Mouse (Mus musculus) hindbrain, embryonic 11.5 days (tissue): ENCODE measurements around the gene Mvk. TPM values are rescaled to one million over a fixed set of nuclear protein-coding genes. Genes with fewer than 3 reads are reported as not detected.
A peak's percentile ranks its signal among the peaks of the same experiment; 100 is the strongest.

Experiments
- ATAC-seq: fragments of 200-750 bp; cut with Nextera tagmentation; 2 replicates; pipeline ENCODE4 v1.8.0; 2017; ENCODE audit warnings: mild to moderate bottlenecking, moderate TSS enrichment, moderate library complexity; ENCODE audit not compliant: low FRiP score
- DNase-seq: peaks from one replicate; pipeline ENCODE4 v3.0.0-alpha.2; 2015; ENCODE audit warnings: low spot score
- H3K27ac ChIP-seq: fragments of 300-500 bp; sonication (generic); 2 replicates; pipeline ENCODE4 v1.5.1; 2014; ENCODE audit warnings: mild to moderate bottlenecking, low read depth, low read length
- H3K27me3 ChIP-seq: fragments of 300-500 bp; sonication (generic); 2 replicates; pipeline ENCODE4 v1.6.1; 2014; ENCODE audit warnings: mild to moderate bottlenecking, low read length, moderate library complexity, mixed read lengths; ENCODE audit not compliant: control insufficient read depth, insufficient read depth
- H3K36me3 ChIP-seq: fragments of 300-500 bp; sonication (generic); 2 replicates; pipeline ENCODE4 v1.6.1; 2014; ENCODE audit warnings: mild to moderate bottlenecking, low read length, moderate library complexity, mixed read lengths; ENCODE audit not compliant: control insufficient read depth, insufficient read depth
- H3K4me1 ChIP-seq: fragments of 300-500 bp; sonication (generic); replicated peaks from 2 replicates; pipeline ENCODE4 v1.6.1; 2014; ENCODE audit warnings: low read length, mixed read lengths; ENCODE audit not compliant: control insufficient read depth, insufficient read depth
- H3K4me2 ChIP-seq: fragments of 300-500 bp; sonication (generic); replicated peaks from 2 replicates; pipeline ENCODE4 v1.6.1; 2014; ENCODE audit warnings: mild to moderate bottlenecking, low read depth, low read length
- H3K4me3 ChIP-seq: fragments of 300-500 bp; sonication (generic); 2 replicates; pipeline ENCODE4 v1.5.1; 2014; ENCODE audit warnings: low read depth, low read length
- H3K9ac ChIP-seq: fragments of 300-500 bp; sonication (generic); 2 replicates; pipeline ENCODE4 v1.6.1; 2014; ENCODE audit warnings: low read depth, low read length
- H3K9me3 ChIP-seq: fragments of 300-500 bp; sonication (generic); 2 replicates; pipeline ENCODE4 v1.6.1; 2016; ENCODE audit warnings: low read length; ENCODE audit not compliant: control insufficient read depth
- WGBS: fragments of 180-500 bp; shearing (Covaris S2); extraction: QIAGEN DNeasy Blood & Tissue Kit; methylation state at CpG from one replicate; pipeline ENCODE4 v1.1.7; 2014; 5-methylcytosine and 5-hydroxymethylcytosine counted together
- polyA plus RNA-seq: library from polyadenylated mRNA; unstranded; fragments of >200 nt; fragmentation: Nextera tagmentation; extraction: Ambion mirVana; gene quantifications from 2 replicates; pipeline ENCODE4 v1.2.1, GENCODE M21; 2014

The Mvk gene
- polyA plus RNA-seq, result 58.7 and 61.1 TPM in 2 replicates

GRCm38 (mm10) chr5:114443566-114444367, at the start of gene Mvk, which contains the start of gene Mmab:
Gene Mvk (plus strand): TSS chr5:114444269.
Gene Mmab (minus strand): TSS chr5:114444060.
- Histone ChIP-seq H3K36me3 (no peaks in the 10 kb centered on the region), H3K4me3 (peak within 1 kb of the TSS; percentile 55), H3K9ac (peak within 1 kb of the TSS; percentile 65), H3K27ac (0 out of 2 replicates have a peak within 1 kb of the TSS, but pooled peaks have one; percentile 37), H3K4me1 (peaks cover 4% of the 10 kb centered on the region; the same call in 1 of the 2 replicates), H3K9me3 (no peaks in the 10 kb centered on the region), H3K27me3 (no peaks in the 10 kb centered on the region), H3K4me2 (peak within 1 kb of the TSS; percentile 58)
- peak; percentile 99 for ATAC-seq
- DNase-seq, result peak; percentile 96
- 3% methylated on average over 43 of the region's 43 CpGs for WGBS

DNA sequence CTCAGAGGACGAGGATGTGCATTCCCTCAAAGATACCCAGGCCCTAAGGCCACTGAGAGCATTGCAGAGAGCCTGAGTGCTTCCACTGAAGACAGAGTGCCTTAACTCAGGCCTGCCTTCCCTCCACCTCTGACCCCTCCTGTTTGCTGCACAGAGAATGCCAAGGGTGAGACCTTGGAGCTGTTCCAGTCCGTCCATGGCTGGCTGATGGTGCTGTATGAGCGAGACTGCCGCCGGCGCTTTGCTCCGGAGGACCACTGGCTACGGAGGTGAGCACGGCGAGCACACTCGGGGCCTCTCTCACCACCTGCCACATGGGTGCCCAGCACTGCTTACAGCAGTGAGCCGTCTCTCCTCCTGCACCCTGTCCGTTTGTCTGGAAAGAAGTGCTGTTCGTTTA, 37.5 kb upstream of the Mvk start:
- no peaks in the 10 kb centered on the region for H3K4me1 ChIP-seq

GRCm38 (mm10) chr5:114407269-114407668, 36.8 kb upstream of the Mvk start:
- no peak overlapping the region for H3K27ac ChIP-seq
- no peaks in the 10 kb centered on the region for H3K4me1 ChIP-seq
- H3K9me3 ChIP-seq, result no peaks in the 10 kb centered on the region
- peaks cover 30% of the 10 kb centered on the region; the same call in 1 of the 2 replicates for H3K36me3 ChIP-seq
- H3K4me2 ChIP-seq, result no peak overlapping the region
- ATAC-seq (no peak), DNase-seq (no peak)
- no peak overlapping the region for H3K9ac ChIP-seq
- H3K4me3 ChIP-seq, result no peak overlapping the region
- WGBS, result 95% methylated on average over 10 of the region's 10 CpGs
- H3K27me3 ChIP-seq, result no peaks in the 10 kb centered on the region

More for the DNA sequence above, 37.5 kb upstream of the Mvk start:
- no peak for DNase-seq
- Histone ChIP-seq H3K4me2 (no peak overlapping the region), H3K36me3 (peaks cover 29% of the 10 kb centered on the region; the same call in 1 of the 2 replicates), H3K4me3 (no peak overlapping the region), H3K9me3 (no peaks in the 10 kb centered on the region), H3K27ac (no peak overlapping the region), H3K27me3 (no peaks in the 10 kb centered on the region), H3K9ac (no peak overlapping the region)
- ATAC-seq, result no peak
- WGBS, result 87% methylated on average over 14 of the region's 14 CpGs

DNA sequence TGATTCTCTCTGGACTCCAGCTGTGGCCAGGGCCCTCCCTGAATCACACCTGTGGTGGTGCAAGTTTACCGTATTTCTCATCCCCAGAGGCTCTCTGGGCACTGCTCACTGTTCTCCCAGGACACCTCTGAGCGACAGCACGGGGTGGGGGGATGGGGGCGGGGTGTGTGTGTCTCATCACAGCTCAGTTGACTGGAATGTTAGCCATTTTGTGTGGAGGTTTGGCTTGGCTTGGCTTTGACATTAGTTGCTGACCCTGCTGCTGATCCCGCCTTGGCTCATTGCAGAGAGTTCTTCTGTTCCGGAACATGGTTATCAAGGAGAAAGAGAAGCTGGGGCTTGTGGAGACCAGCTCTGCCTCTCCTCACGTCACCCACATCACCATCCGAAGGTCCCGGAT, 36.3 kb upstream of the Mvk start:
- 96% methylated on average over 9 of the region's 9 CpGs for WGBS
- H3K4me3 ChIP-seq, result no peak overlapping the region
- no peaks in the 10 kb centered on the region for H3K27me3 ChIP-seq
- DNase-seq (no peak), ATAC-seq (no peak)
- H3K4me2 ChIP-seq, result no peak overlapping the region
- peaks cover 28% of the 10 kb centered on the region; the same call in 1 of the 2 replicates for H3K36me3 ChIP-seq
- H3K27ac ChIP-seq, result no peak overlapping the region
- H3K4me1 ChIP-seq, result no peaks in the 10 kb centered on the region
- no peak overlapping the region for H3K9ac ChIP-seq
- no peaks in the 10 kb centered on the region for H3K9me3 ChIP-seq

- DNase-seq (no peak), ATAC-seq (no peak)
- Histone ChIP-seq H3K4me3 (no peak overlapping the region), H3K36me3 (peaks cover 29% of the 10 kb centered on the region; the same call in 1 of the 2 replicates), H3K4me2 (no peak overlapping the region), H3K4me1 (no peaks in the 10 kb centered on the region), H3K9me3 (no peaks in the 10 kb centered on the region), H3K9ac (no peak overlapping the region), H3K27me3 (no peaks in the 10 kb centered on the region), H3K27ac (no peak overlapping the region)
- 93% methylated on average over 11 of the region's 11 CpGs for WGBS
Observed at GRCm38 (mm10) chr5:114408846-114409245, 35.2 kb upstream of the Mvk start.

GRCm38 (mm10) chr5:114410429-114410828, 33.6 kb upstream of the Mvk start:
- no peak overlapping the region for H3K4me2 ChIP-seq
- H3K27ac ChIP-seq, result no peak overlapping the region
- no peaks in the 10 kb centered on the region for H3K9me3 ChIP-seq
- H3K4me3 ChIP-seq, result no peak overlapping the region
- H3K36me3 ChIP-seq, result peaks cover 29% of the 10 kb centered on the region; the same call in 1 of the 2 replicates
- ATAC-seq (no peak), DNase-seq (no peak)
- WGBS, result 89% methylated on average over 13 of the region's 13 CpGs
- no peaks in the 10 kb centered on the region for H3K27me3 ChIP-seq
- no peaks in the 10 kb centered on the region for H3K4me1 ChIP-seq
- no peak overlapping the region for H3K9ac ChIP-seq

- DNase-seq (no peak), ATAC-seq (no peak)
- Histone ChIP-seq H3K27me3 (no peaks in the 10 kb centered on the region), H3K36me3 (peaks cover 25% of the 10 kb centered on the region; the same call in 1 of the 2 replicates), H3K27ac (no peak overlapping the region), H3K4me3 (no peak overlapping the region), H3K4me1 (no peaks in the 10 kb centered on the region), H3K9me3 (no peaks in the 10 kb centered on the region), H3K4me2 (no peak overlapping the region), H3K9ac (no peak overlapping the region)
- WGBS, result 84% methylated on average over 23 of the region's 23 CpGs
Observed at GRCm38 (mm10) chr5:114412361-114412998, 31.6 kb upstream of the Mvk start.

DNA sequence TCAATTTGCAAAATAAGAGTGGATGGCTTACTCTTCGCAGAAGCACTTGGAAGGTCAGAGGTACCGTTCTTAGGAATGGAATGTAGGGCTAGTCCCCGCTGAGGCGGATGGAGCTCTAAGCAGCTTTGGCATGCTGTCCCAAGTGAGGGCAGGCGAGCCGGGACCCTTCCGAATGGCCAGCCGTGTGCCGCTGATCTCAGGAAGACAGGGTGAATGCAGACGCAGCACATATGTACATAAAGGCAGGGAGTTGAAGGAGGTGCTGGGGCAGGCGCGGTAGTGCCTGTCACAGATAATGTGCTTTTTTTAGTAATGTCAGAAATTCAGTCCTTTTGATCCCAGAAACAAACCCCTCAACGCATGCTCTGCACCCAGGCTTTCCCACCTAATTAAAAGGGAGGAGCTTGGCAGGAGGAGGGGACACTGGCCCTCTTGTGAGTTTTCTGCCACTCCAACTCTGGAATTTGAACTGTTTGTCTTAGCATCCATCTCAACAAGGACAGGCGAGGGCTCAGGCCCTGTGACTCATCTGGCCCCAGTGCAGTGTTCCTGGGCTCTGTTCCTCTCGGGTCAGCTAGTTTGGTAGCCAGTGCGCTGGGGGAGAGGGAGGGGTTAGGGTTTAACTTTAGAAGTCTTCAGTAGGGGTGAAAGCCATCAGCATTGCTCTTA, 30.9 kb upstream of the Mvk start:
- H3K36me3 ChIP-seq, result peaks cover 21% of the 10 kb centered on the region; the same call in 1 of the 2 replicates
- DNase-seq, result no peak
- no peak for ATAC-seq
- no peak overlapping the region for H3K4me2 ChIP-seq
- no peaks in the 10 kb centered on the region for H3K27me3 ChIP-seq
- no peak overlapping the region for H3K9ac ChIP-seq
- H3K4me1 ChIP-seq, result no peaks in the 10 kb centered on the region
- no peak overlapping the region for H3K4me3 ChIP-seq
- WGBS, result 80% methylated on average over 16 of the region's 16 CpGs
- H3K27ac ChIP-seq, result no peak overlapping the region
- H3K9me3 ChIP-seq, result no peaks in the 10 kb centered on the region
